Mouse (Mus musculus) fibroblast of lung, adult 2 months (primary cell): ENCODE measurements around the gene Gif.
A peak's percentile ranks its signal among the peaks of the same experiment; 100 is the strongest.

Experiments
- DNase-seq: peaks from one replicate; pipeline ENCODE4 v3.0.0-alpha.2; 2011; ENCODE audit warnings: low read depth

The Gif gene

DNA sequence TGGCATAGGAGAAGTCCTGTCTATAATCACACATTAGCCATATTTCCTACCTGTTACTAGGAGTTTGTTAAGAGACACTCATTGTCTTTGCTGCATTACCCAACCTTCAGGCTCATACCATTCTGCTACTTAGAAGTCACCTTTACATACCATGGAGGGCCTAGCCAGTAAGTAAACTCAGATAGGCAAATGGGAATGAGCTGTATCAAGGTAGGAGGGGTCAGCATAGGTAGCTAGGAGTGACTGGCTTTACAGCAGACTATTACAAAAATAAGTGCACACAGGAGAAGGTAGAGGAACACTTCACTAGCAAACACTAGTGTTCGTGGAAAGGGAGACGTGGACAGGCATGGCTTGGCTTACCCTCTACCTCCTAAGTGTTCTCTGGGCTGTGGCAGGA lies at the start of gene Gif:
Gene Gif (plus strand): TSS at position 257 of the 400 bp plus-strand sequence.
- DNase-seq, result no peak

GRCm38 (mm10) chr19:11698342-11698741 lies 49.0 kb upstream of the Gif start:
- DNase-seq, result no peak

GRCm38 (mm10) chr19:11712451-11712850 lies 34.9 kb upstream of the Gif start:
- no peak for DNase-seq

DNA sequence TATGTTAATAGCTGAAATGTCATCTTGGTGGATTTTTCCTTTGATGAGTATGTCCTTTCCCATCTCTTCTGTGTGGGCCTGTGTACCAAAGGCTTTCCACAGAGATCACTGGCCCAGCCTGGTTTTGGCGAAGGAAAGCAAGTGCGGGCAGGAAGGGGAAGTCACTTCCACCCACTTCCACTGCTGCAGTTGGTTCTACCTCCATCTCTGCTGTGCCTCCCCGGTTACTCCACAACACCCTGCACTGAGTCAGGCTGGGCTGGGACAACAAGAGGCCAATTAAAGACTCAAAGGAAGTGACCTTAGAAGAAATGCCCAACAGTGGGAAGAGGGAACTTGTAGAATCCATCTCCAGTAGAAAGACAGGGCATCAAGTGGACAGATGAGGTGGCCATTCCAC lies 27.3 kb upstream of the Gif start:
- DNase-seq, result no peak

- DNase-seq, result no peak
These were observed 23.5 kb upstream of the Gif start for GRCm38 (mm10) chr19:11723870-11724269.

DNA sequence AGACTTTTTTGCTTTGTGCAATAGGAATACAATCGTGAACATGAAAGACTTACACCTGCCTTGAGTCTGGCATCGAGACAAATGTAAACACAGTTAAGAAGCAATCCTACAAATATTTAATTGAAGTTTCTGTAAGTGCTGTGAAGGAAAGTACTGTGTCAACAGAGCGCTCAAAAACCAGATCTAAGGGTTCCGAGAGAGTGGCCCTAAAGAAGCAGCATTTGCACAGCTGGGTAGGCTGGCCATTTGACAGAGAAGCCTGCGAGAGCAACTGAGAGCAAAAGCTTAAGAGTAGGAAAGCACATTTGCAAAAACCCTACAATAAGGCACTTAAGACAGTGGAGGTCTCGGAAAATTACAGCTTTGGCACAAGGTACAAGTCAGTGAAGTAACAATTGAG lies 23.1 kb upstream of the Gif start:
- no peak for DNase-seq

DNA sequence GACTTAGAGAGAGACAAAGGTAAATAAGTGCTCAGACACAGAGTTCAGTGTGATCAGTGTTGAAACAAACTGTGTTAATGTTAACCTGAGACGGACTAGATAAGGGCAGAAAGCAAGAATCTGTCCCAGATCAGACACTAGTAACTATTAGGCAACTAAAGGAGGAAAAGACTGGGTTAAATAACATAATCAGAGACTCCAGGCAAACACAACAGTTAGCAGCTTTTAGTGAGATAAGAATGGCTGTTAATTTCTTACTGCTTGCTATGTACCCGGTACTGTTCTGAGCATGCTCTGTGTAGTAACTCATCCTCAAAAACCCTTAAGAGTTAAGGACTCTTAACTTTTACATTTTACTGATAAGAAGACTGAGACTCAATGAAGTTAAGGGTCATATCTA lies 21.4 kb upstream of the Gif start:
- no peak for DNase-seq

DNA sequence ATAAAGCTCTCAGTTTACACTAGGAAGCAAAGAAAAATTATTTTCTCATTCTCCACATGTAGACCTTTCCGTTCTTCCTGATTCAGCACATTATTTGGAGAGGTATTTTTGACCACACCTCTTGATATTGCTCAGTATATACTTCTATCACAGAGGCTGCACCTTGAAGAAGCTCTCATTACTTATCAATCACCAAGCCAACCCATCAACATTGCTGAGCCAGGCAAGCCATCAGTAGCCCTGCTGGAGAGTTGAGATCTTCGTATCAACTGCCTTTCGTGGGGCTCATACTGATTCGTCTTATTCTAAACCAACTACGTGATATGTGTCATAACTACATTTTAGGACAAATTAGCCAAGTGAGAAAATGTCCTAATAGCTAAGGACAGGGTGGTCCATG lies 20.1 kb upstream of the Gif start:
- no peak for DNase-seq

- DNase-seq, result no peak
These were observed 17.1 kb upstream of the Gif start for GRCm38 (mm10) chr19:11730278-11730677.

GRCm38 (mm10) chr19:11736455-11736854 lies 10.9 kb upstream of the Gif start:
- no peak for DNase-seq

- DNase-seq, result no peak
These were observed 1.7 kb upstream of the Gif start for GRCm38 (mm10) chr19:11745680-11746079.

- no peak for DNase-seq
These were observed 17.7 kb downstream of the Gif start for GRCm38 (mm10) chr19:11765059-11765458.

DNA sequence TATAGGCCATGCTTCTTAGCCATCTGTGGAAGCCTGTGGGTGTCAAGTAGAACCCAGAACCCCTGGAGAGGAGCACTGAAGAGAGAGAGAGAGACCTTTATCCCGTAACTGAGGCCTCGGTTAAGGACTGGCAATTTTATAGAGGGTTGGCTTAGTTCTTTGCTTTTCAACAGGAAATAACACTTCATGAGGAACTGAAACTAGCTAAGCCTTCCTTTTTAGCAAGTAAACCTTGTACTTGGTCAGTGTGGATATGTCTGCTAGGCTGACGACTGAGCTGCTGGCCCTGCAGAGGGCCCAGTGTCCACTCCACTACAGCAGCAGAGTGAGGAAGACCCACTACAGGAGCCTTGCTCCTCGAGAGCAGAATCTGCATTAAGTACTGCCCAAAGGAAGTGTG lies 19.1 kb downstream of the Gif start:
- DNase-seq, result no peak

GRCm38 (mm10) chr19:11768163-11768562 lies 20.8 kb downstream of the Gif start:
- peak; percentile 11 for DNase-seq

GRCm38 (mm10) chr19:11769257-11769920 lies 22.0 kb downstream of the Gif start:
- no peak for DNase-seq

GRCm38 (mm10) chr19:11770205-11770892 lies 23.0 kb downstream of the Gif start, which contains the start of gene Mrpl16:
Gene Mrpl16 (plus strand): TSS chr19:11770391.
- DNase-seq, result peak; percentile 83

DNA sequence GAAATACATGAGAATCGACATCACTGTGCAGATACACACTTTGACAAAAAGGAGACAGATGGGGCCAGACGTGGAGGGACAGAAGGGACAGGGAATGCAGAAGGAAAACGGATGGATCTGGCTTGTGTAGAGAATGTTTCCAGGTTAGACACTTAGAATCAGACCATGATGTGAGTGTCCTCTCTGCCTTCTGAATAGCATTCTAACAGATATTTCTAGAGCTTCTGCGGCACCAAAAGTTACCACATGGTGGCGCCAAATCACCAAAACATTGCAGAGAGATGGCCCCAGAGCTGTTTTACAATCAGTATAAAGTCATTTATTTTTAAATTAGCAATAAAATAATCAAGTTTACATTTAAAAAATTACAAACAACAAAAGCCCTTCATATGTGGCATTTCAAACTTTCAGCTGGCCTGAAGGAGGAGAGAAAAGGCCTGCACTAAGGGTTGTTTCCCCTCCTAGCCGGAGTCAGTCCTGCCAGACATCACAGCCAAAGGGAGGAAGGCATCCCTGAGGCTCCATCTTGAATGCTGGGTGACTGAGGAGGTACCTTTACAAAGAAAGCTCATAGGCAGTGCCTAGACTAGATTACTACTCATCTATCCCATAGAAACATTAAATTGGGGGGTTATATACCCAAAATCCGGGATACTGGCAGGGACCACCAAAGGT lies 30.0 kb downstream of the Gif start:
- peak; percentile 25 for DNase-seq

GRCm38 (mm10) chr19:11785409-11786154 lies 38.2 kb downstream of the Gif start:
- DNase-seq, result no peak

- no peak for DNase-seq
These were observed 40.5 kb downstream of the Gif start for GRCm38 (mm10) chr19:11787826-11788225.

DNA sequence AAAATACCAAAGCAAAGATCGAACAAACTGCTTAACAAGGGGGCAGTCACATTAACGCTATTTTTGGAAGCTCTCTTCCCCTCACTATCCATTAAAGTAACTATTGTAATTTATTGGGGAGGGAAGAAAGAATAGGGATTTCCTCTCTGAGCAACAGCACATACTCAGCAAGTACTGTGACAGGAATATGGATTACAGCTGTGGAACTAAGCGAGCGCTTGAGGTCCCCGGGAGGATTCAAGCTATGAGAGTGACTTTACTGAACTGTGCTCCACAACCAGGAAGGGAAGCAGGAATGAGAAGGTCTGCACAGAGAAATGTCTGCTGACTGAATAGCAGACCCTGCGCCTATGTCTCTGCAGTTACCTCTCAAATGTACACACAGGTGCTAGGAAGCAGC lies 41.5 kb downstream of the Gif start:
- DNase-seq, result no peak

- no peak for DNase-seq
These were observed 44.5 kb downstream of the Gif start for GRCm38 (mm10) chr19:11791825-11792224.

GRCm38 (mm10) chr19:11793741-11794359 lies 46.5 kb downstream of the Gif start:
- DNase-seq, result no peak
